Mouse (Mus musculus) c-Kit-negative CD71-positive TER-119-positive erythroid progenitor cells, embryonic 14.5 days (primary cell): ENCODE results near the gene Sec14l2.
A peak's percentile ranks its signal among the peaks of the same experiment; 100 is the strongest.

Experiments used
- DNase-seq: peaks from one replicate; pipeline ENCODE4 v3.0.0-alpha.2; 2013; ENCODE audit warnings: low read depth, low spot score

Gene Sec14l2

DNA sequence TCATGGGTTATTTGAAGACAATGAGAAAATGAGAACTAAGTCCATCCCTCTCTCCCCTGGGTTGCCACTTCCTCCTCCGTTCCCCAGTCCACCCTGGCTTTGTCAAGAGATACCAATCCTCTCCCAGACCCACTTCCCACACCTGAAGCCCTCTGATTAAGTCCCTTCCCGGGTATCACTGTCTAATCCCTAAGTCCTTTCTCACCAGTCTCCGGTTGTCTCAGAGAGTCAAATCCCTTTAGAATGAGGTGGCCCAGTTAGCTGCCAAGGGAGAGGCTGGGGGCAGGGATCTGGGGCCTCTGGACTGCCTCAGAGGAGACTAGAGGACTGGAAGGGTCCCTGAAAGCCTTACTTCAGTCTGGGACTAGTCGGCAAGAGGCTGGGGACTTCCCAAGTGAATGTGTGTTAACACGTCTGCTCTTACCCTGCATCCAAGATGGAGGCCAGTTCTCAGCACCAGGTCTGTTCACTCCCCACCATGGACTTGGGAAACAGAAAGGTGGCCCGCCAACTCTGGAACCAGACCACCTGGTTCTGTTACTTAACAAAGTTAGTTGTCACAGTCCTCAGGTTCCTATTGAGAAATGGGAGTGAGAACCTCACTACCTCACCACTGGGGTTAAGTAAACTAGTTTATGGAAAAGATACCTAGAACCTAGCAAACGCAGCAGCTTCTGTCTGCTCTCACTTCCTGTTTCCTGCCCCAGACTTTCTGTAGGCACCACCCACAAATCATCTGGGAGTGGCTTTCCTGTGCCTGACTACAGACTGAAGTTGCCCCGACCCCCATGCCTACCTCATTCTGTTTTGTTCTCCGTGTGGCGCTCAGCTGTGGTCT is at the start of gene Sec14l2:
Gene Sec14l2 (minus strand): TSS at position 674 of the 838 bp plus-strand sequence.
- no peak for DNase-seq

DNA sequence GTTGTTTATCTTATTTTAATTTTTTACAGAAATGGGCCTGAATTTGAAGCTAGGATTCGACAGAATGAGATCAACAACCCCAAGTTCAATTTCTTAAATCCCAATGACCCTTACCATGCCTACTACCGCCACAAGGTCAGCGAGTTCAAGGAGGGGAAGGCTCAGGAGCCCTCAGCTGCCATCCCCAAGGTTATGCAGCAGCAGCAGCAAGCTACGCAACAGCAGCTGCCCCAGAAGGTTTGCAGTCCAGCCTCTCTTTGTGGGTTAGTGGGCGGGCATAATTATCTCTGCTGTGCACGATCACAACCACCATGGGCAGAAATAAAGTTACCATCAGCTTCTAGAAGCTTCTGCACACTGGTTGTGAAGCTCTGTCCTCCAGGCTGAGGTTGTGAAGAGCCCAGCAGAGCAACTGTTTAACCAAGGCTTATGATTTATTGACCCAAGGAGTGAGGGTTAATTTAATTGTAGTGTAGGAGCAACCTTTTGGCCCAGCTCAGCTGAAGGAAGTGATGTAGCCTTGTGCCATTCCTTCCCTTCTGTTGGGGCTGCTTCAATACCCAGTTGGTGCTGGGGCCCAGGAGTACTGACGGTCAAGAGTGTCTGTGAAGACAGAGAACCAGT is 43.4 kb upstream of the Sec14l2 start:
- no peak for DNase-seq

- no peak for DNase-seq
Observed at GRCm38 (mm10) chr11:4164701-4165100, 41.5 kb upstream of the Sec14l2 start.

GRCm38 (mm10) chr11:4160758-4161480 is 37.7 kb upstream of the Sec14l2 start:
- no peak for DNase-seq

GRCm38 (mm10) chr11:4159808-4160708 is 36.8 kb upstream of the Sec14l2 start, which contains the start of the genes Ccdc157 and Sf3a1:
Gene Ccdc157 (minus strand): TSS chr11:4160293.
Gene Sf3a1 (plus strand): TSS chr11:4160350.
- DNase-seq = peak; percentile 86

DNA sequence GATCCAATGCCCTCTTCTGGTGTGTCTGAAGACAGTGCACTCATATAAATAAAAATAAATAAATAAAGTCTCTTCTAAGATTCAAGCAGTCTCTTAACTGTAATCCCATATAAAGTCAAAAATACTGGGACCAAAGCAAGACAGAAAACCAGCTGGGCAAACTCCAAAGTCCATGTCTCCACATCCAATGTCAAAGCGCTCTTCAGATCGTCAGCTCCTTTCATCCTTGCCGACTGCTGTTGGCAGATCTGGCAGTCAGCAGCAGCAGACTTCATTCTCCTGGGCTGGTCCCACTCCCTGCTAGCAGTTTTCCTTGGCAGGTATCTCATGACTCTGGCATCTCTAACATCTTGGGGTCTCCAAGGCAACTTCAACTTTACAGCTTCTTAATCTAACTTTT is 35.5 kb upstream of the Sec14l2 start:
- no peak for DNase-seq

DNA sequence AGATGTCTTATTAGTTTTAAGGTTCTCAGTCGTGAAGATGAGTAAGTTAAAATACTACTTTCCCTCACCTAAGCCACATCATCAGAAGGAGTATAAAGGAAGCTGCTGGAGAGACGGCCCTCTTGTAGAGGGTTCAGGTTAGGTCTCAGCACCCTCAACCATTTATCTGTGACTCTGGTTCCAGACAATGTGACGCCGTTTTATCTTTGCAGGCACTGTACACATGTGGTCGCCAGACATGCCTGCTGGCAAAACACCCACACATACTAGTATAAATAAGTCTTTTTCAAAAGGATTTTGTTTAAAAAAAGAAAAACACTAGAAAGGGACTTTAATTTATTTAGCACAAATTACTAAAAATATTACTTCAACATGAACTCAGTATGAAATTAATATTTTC is 32.4 kb upstream of the Sec14l2 start:
- no peak for DNase-seq

DNA sequence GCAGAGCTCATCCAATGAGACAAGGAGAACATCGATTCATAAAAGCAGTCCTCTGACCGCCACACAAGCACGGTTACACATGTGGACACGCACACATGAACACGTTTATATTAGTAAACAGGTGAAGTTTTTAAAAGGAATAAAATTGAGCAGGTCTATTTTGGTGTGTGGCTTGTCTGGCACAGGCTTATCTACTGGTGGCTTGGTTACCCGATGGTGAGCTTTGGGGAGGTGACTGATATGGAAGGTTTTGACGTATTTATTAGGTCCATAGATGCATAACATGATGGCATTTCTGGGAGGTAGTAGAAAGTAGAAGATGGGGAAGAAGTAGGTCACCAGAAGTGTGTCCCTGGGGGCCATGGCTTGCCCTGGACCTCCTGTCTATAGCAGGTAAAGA is 30.5 kb upstream of the Sec14l2 start:
- no peak for DNase-seq

- no peak for DNase-seq
Observed at GRCm38 (mm10) chr11:4149886-4150285, 26.7 kb upstream of the Sec14l2 start.

GRCm38 (mm10) chr11:4148536-4149156 is 25.4 kb upstream of the Sec14l2 start:
- no peak for DNase-seq

- no peak for DNase-seq
Observed at GRCm38 (mm10) chr11:4148120-4148519, 24.9 kb upstream of the Sec14l2 start.

- no peak for DNase-seq
Observed at GRCm38 (mm10) chr11:4147098-4147497, 23.9 kb upstream of the Sec14l2 start.

DNA sequence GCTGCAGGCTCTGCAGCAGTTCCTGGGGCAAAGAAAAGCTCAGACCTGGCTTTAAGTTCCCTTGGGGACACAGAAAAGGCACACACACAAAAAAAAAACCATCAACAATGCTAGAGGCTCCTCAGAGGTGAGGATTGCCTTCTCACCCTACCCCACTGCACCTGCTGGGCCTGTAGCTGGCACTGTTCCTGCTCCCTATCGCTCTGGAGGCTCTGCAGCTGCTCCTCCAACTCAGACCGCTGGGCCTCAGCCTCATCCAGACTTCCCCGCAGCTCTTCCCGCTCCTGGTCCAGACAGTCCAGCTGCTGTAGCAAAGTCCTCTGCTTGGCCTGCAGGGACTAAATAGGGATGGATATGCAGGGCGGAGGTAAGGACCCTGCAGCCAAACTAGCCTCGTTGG is 23.2 kb upstream of the Sec14l2 start:
- no peak for DNase-seq

DNA sequence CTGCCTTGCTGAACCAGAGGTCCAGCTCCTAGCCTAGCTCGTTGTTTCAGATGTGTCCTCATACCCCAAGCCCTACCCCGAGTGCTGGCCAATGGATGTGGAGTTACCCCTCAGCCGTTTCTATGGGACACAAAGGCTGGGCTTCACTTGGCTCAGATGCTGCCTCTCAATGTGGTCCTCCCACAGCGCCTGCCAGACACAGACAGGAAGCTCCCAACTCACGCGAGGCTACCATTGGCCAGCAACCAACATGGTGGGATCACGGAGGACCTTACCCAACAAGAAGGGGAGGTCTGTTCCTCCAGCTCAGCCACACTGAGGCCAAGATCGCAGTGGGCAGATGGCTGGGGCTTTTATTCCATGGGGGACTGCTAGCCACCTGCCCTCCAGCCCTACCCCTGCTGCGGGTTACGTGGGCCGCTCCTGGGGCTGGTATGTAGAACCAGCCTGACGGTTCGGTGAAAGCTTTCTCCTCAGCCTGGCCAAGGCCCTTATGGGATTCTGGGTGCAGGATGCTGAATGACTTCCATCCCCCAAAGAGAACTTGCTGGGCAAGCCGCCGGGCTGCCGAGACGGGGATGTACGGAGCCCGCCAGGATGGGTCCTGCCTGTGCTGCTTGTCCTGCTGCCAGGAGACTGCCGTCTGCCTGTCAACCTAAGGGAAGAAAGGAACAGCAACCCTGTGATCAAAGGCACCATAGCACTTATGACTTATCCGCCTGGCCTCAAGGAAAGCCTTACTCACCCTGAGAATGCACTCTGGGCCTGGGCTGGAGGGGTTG is 20.3 kb upstream of the Sec14l2 start:
- no peak for DNase-seq

- no peak for DNase-seq
Observed at GRCm38 (mm10) chr11:4142352-4142751, 19.1 kb upstream of the Sec14l2 start.

- no peak for DNase-seq
Observed at GRCm38 (mm10) chr11:4141505-4141904, 18.3 kb upstream of the Sec14l2 start.

GRCm38 (mm10) chr11:4138964-4139363 is 15.7 kb upstream of the Sec14l2 start:
- DNase-seq = no peak

- DNase-seq = peak; percentile 92
Observed at GRCm38 (mm10) chr11:4134986-4135935, 12.0 kb upstream of the Sec14l2 start, which contains the start of gene Rnf215. Gene Rnf215 (plus strand): TSS chr11:4135202.

DNA sequence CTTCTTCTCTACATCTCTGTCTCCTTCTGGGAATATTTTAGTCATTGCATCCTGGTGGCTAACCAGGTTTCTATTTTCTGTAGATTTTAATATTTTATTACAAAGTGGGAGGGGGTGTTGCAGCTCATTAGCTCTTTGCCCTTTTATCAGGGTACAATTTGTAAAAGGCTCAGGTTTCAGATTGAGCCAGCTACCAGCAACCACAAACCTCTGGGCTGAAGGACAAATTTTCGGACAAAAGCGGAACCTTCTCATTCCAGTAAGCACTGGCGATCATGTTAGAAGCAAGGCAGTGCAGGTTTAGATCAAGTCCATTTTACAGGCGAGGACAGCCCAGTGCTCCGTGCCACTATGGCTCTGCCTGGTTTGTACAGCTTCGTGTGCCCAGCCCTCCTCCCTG is 11.2 kb upstream of the Sec14l2 start:
- DNase-seq = no peak
